Mouse (Mus musculus) stomach, postnatal 0 days (tissue): Measurements from ENCODE around the gene Cldn22.

Source experiments
- CTCF ChIP-seq: IDR thresholded peaks from 2 replicates; pipeline ENCODE4 v1.5.1; 2016; ENCODE audit warnings: antibody characterized with exemption, low read depth, mild to moderate bottlenecking, moderate library complexity
- EP300 ChIP-seq: optimal IDR thresholded peaks from 2 replicates; pipeline ENCODE3; 2016; ENCODE audit warnings: antibody characterized with exemption

GRCm38 (mm10) chr8:47810666-47811015, 13.6 kb upstream of the Cldn22 start:
- TF ChIP-seq CTCF (peak; percentile 35), EP300 (no peak)
